Mouse (Mus musculus) liver, embryonic 13.5 days (tissue): ENCODE data around the gene Acot5. TPM values are rescaled to one million over a fixed set of nuclear protein-coding genes. Genes with fewer than 3 reads are reported as not detected.
"Not testable (repeated sequence)": the region's sequence is repeated elsewhere in the genome, so short reads cannot be mapped to it uniquely, and the experiment has no call there.

Experiments
- ATAC-seq: fragments of 200-750 bp; cut with Nextera tagmentation; 2 replicates; pipeline ENCODE4 v1.8.0; 2017; ENCODE audit warnings: low read depth, mild to moderate bottlenecking, moderate number of reproducible peaks, moderate library complexity
- DNase-seq: peaks from one replicate; pipeline ENCODE4 v3.0.0; 2022
- H3K27ac ChIP-seq: fragments of 300-500 bp; sonication (generic); 2 replicates; pipeline ENCODE4 v1.5.1; 2015; ENCODE audit warnings: moderate library complexity, mild to moderate bottlenecking, inconsistent platforms
- H3K27me3 ChIP-seq: fragments of 300-500 bp; sonication (generic); 2 replicates; pipeline ENCODE4 v1.6.1; 2015; ENCODE audit warnings: mild to moderate bottlenecking, inconsistent platforms
- H3K36me3 ChIP-seq: fragments of 300-500 bp; sonication (generic); 2 replicates; pipeline ENCODE4 v1.6.1; 2015; ENCODE audit warnings: mild to moderate bottlenecking, inconsistent platforms
- H3K4me1 ChIP-seq: fragments of 300-500 bp; sonication (generic); replicated peaks from 2 replicates; pipeline ENCODE4 v1.6.1; 2015; ENCODE audit warnings: inconsistent platforms
- H3K4me2 ChIP-seq: fragments of 300-500 bp; sonication (generic); 2 replicates; pipeline ENCODE4 v1.6.1; 2015; ENCODE audit warnings: inconsistent platforms, mild to moderate bottlenecking, moderate library complexity
- H3K4me3 ChIP-seq: fragments of 300-500 bp; sonication (generic); replicated peaks from 2 replicates; pipeline ENCODE4 v1.5.1; 2015; ENCODE audit warnings: mild to moderate bottlenecking, inconsistent platforms
- H3K9ac ChIP-seq: fragments of 300-500 bp; sonication (generic); 2 replicates; pipeline ENCODE4 v1.6.1; 2015; ENCODE audit warnings: mild to moderate bottlenecking, inconsistent platforms
- H3K9me3 ChIP-seq: fragments of 300-500 bp; sonication (generic); replicated peaks from 2 replicates; pipeline ENCODE4 v1.6.1; 2016; ENCODE audit warnings: inconsistent platforms
- WGBS: fragments of 180-500 bp; shearing (Covaris S2); methylation state at CpG from one replicate; pipeline ENCODE4 v1.1.7; 2015; ENCODE audit not compliant: insufficient replicate concordance; 5-methylcytosine and 5-hydroxymethylcytosine counted together
- polyA plus RNA-seq: library from polyadenylated mRNA; unstranded; fragments of >200 nt; fragmentation: Nextera tagmentation; extraction: Ambion mirVana; gene quantifications from 2 replicates; pipeline ENCODE4 v1.2.1, GENCODE M21; 2015

Acot5 gene
- polyA plus RNA-seq, 1 experiment from 2014 or later: not detected

DNA sequence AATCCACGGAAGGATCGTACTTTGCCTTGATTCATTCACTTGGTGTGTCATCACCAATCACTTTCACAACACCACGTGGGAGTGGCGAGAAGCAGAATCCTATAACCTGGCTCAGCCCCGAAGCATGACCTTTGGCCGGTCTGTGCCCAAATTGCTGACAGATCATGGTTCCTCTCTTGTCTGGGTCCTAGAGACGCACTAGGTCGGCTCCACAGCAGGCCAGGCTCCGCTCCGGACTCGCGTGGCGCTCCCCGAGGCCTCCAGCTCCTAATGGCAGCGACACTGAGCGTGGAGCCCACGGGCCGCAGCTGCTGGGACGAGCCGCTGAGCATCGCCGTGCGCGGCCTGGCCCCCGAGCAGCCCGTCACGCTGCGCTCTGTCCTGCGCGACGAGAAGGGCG lies 30.9 kb upstream of the Acot5 start, which contains the start of gene Acot4:
Gene Acot4, plus strand, starts transcription at position 139 of the 400 bp plus-strand sequence.
- peak within 1 kb of the TSS; percentile 61 for H3K4me2 ChIP-seq
- H3K27me3 ChIP-seq: peaks cover 16% of the 10 kb centered on the region
- peak within 1 kb of the TSS; percentile 43 for H3K9ac ChIP-seq
- H3K27ac ChIP-seq, H3K36me3 ChIP-seq, DNase-seq, H3K9me3 ChIP-seq: not testable (repeated sequence)
- WGBS: 6% methylated on average over 32 of the region's 32 CpGs
- H3K4me3 ChIP-seq: peak within 1 kb of the TSS; percentile 47
- peaks cover 17% of the 10 kb centered on the region for H3K4me1 ChIP-seq
- 0 out of 2 replicates have a peak, but pooled peaks have one; percentile 38 for ATAC-seq

DNA sequence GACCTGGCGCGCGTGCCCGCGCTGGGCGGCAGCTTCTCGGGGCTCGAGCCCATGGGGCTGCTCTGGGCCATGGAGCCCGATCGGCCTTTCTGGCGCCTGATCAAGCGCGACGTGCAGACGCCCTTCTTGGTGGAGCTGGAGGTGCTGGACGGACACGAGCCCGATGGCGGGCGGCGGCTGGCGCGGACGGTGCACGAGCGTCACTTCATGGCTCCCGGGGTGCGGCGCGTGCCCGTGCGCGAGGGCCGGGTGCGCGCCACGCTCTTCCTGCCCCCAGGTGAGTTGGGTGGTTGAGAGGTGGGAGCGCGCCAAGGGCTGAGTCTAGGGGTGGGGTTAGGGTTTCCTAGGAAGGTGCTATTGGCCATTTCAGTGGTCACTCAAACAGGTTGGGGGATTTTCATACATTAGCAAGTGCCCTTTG lies 30.4 kb upstream of the Acot5 start, which contains the start of gene Gm49366:
Gene Gm49366, plus strand, starts transcription at position 245 of the 421 bp plus-strand sequence.
- Histone ChIP-seq H3K27me3 (peaks cover 16% of the 10 kb centered on the region), H3K4me1 (peaks cover 12% of the 10 kb centered on the region; the same call in 1 of the 2 replicates), H3K4me2 (peak within 1 kb of the TSS; percentile 61), H3K4me3 (peak within 1 kb of the TSS; percentile 47), H3K9ac (peak within 1 kb of the TSS; percentile 43)
- DNase-seq, H3K27ac ChIP-seq, H3K36me3 ChIP-seq, H3K9me3 ChIP-seq: not testable (repeated sequence)
- 2% methylated on average over 39 of the region's 39 CpGs for WGBS
- ATAC-seq: peak; percentile 61

DNA sequence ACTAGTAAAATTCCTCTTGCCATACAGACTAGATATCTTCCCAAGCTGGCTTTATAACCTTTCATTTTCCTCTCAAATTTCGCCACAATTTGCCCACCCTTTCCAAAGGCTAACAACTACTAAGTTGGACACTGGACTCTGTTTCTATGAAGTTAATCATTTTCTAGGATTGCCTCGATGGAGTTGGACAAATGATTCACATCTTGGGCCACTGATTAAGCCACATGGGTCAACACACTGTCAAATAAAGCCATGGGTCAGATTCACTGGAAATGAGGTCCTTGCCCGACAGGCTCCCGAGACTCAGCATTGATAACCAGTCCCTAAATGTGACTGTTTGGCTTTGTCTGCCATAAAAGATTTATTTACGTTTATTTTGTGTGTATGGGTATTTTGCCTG lies 26.9 kb upstream of the Acot5 start:
- no peak overlapping the region for H3K9ac ChIP-seq
- peaks cover 6% of the 10 kb centered on the region; the same call in 1 of the 2 replicates for H3K36me3 ChIP-seq
- H3K4me1 ChIP-seq: peaks cover 4% of the 10 kb centered on the region; the same call in 1 of the 2 replicates
- WGBS: 62% methylated on average over 5 of the region's 5 CpGs
- DNase-seq: no peak
- no peaks in the 10 kb centered on the region for H3K9me3 ChIP-seq
- no peak overlapping the region for H3K4me3 ChIP-seq
- H3K27me3 ChIP-seq: peaks cover 16% of the 10 kb centered on the region
- no peak overlapping the region for H3K4me2 ChIP-seq
- peak; percentile 61 for ATAC-seq
- H3K27ac ChIP-seq: peak overlapping the region; percentile 71

DNA sequence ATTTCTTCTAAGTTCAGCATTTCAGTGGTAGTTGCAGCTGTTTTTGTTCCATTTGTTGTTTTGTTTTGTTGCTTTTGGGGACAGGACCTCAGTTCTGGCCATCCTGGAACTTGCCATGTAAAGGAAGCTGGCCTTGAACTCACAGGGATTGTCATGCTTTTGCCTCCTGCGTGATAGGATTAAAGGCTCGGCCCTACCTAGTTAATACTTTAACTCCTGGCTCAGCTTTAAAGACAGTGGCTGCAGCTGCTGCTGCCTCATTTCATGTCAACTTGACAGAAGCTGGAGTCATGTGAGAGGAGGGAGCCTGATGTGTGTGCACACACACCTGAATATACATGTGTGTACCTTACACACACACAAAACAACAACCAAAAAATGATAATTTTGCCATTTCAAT lies 25.1 kb upstream of the Acot5 start:
- ATAC-seq: no peak
- H3K4me3 ChIP-seq: no peak overlapping the region
- 66% methylated on average over 2 of the region's 2 CpGs for WGBS

DNA sequence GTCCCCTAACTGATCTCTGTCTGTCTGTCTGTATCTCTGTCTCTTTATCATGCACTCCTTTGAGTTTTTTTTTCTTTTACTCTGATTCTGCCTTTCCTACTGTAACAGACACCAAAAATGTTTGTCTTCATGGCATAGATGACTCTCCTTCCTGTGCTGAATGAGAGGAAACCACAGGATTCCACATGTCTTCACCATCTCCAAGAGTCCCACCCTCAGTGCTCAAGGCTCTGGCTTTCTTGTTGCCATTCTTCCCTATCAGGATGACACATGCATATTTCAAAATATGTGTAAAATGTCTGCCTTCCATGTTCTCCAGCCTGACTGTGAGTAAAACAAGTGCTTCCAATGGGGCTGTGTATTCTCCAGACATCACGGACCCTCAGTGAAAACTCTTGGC lies 22.2 kb upstream of the Acot5 start:
- DNase-seq: no peak
- H3K36me3 ChIP-seq: peaks cover 9% of the 10 kb centered on the region
- H3K4me2 ChIP-seq: no peak overlapping the region
- 73% methylated on average over 1 of the region's 1 CpGs for WGBS
- peaks cover 2% of the 10 kb centered on the region; the same call in 1 of the 2 replicates for H3K27me3 ChIP-seq
- H3K4me3 ChIP-seq: no peak overlapping the region
- no peak for ATAC-seq
- 0 out of 2 replicates have a peak, but pooled peaks cover 6% of the 10 kb centered on the region for H3K9me3 ChIP-seq
- H3K4me1 ChIP-seq: no peaks in the 10 kb centered on the region
- no peak overlapping the region for H3K9ac ChIP-seq
- no peak overlapping the region for H3K27ac ChIP-seq

More for the DNA sequence above, 25.1 kb upstream of the Acot5 start:
- H3K4me2 ChIP-seq: no peak overlapping the region
- 0 out of 2 replicates have a peak, but pooled peaks cover 6% of the 10 kb centered on the region for H3K9me3 ChIP-seq
- H3K27me3 ChIP-seq: peaks cover 1% of the 10 kb centered on the region; the same call in 1 of the 2 replicates
- no peak overlapping the region for H3K27ac ChIP-seq
- peaks cover 4% of the 10 kb centered on the region; the same call in 1 of the 2 replicates for H3K4me1 ChIP-seq
- no peak for DNase-seq
- no peak overlapping the region for H3K9ac ChIP-seq
- peaks cover 15% of the 10 kb centered on the region for H3K36me3 ChIP-seq

DNA sequence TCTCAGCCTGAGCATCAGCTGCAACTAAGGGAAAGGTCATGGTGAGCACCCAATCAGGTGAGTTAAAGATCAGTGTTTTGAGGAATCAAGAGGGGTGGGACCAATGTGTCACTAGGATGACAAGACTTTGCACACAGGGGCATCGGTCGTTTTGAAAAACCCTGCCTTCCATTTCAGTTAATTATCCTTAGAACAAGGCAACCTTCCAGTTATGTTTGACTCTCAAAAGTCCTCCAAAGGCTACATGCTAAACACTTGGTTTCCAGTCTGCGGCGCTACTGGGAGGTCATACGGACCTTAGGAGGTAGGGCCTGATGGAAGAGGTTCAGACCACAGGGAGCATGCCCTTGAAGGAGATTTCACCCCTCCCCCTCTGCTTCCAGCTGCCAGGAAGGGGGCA lies 18.4 kb upstream of the Acot5 start:
- ATAC-seq, H3K4me2 ChIP-seq: not testable (repeated sequence)

DNA sequence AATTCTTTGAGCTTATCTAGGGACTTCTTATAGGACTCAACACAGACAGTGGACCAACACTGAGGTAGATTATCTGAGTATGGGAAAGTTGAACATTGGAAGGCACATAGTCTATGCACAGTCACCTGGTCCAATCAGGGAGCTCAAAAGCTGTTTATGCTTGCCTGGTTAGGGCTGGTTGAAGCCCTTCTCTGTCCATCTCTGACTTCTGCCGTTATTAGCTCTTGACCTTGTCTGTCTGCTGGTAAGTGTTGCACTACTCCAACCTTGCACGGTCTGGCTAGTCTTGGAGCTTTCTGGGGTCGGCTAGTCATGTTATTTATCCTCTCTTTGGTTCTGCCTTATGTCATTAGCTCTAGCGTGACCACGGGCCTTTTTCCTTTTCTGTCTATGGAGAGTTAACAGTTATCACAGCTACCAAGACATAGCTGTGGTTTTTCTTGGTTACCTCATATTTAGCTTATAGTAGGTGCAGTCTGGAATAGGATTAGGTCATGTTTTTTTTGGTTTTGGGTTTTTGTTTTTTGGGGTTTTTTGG lies 17.1 kb upstream of the Acot5 start, which contains the start of gene Acot3:
Gene Acot3, plus strand, starts transcription at position 208 of the 538 bp plus-strand sequence.
- peak within 1 kb of the TSS; percentile 64 for H3K4me2 ChIP-seq
- peak within 1 kb of the TSS; percentile 49 for H3K27ac ChIP-seq
- no peak within 1 kb of the TSS for H3K9ac ChIP-seq

More for the DNA sequence above, 18.4 kb upstream of the Acot5 start:
- WGBS: 73% methylated on average over 5 of the region's 5 CpGs
- not testable (repeated sequence) for H3K9me3 ChIP-seq, H3K4me3 ChIP-seq, H3K27ac ChIP-seq, DNase-seq, H3K36me3 ChIP-seq, H3K9ac ChIP-seq, H3K4me1 ChIP-seq
- peaks cover 34% of the 10 kb centered on the region for H3K27me3 ChIP-seq

DNA sequence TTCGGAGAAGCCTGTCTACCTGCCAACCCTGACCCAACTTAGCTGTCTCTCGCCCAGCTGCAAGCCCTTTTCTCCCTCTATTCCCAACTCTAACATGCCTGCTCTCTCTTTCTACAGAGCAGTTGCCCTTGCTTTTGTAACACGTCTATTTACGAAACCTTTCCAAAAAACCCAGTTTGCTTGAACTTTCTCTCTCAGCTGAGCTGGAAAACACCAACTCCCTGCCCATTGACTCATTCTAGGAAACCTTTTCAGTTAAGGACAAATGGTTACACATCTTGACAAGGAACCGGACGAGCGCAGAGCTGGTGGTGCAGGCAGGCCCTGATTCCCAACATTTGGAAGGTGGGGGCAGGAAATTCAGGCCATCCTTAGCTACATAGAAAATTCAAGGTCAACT lies 16.5 kb upstream of the Acot5 start:
- peaks cover 7% of the 10 kb centered on the region for H3K36me3 ChIP-seq
- H3K9me3 ChIP-seq: 0 out of 2 replicates have a peak, but pooled peaks cover 6% of the 10 kb centered on the region
- peaks cover 34% of the 10 kb centered on the region for H3K27me3 ChIP-seq
- WGBS: 73% methylated on average over 7 of the region's 7 CpGs
- no peak for ATAC-seq
- H3K4me3 ChIP-seq: peak overlapping the region; percentile 52
- no peak overlapping the region for H3K9ac ChIP-seq
- H3K27ac ChIP-seq: peak overlapping the region; percentile 49
- H3K4me1 ChIP-seq: no peaks in the 10 kb centered on the region
- DNase-seq: no peak
- H3K4me2 ChIP-seq: peak overlapping the region; percentile 64

More for the DNA sequence above, 17.1 kb upstream of the Acot5 start, which contains the start of gene Acot3:
- DNase-seq (no peak), ATAC-seq (no peak)
- Histone ChIP-seq H3K36me3 (peaks cover 9% of the 10 kb centered on the region), H3K27me3 (peaks cover 34% of the 10 kb centered on the region), H3K4me3 (peak within 1 kb of the TSS; percentile 52), H3K9me3 (0 out of 2 replicates have a peak, but pooled peaks cover 6% of the 10 kb centered on the region), H3K4me1 (no peaks in the 10 kb centered on the region)
- WGBS: 40% methylated on average over 5 of the region's 5 CpGs

DNA sequence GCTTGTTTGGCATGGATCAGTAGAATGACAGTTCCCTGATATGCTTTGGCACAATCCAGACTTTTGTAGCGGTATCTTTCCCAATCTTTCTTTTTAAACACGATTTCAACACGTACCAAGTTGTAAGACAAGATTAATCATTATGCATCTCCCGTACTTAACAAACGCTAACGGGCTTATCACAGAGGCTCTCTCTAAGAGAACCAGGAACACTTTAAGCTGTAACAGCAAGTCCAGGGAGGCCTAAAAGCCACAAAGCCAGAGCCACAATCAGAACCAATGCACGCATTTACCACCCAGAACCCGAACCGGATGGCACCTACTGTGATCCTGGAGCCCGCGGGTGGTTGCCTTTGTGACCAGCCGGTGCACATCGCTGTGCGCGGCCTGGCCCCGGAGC lies 16.0 kb upstream of the Acot5 start:
- peaks cover 34% of the 10 kb centered on the region for H3K27me3 ChIP-seq
- DNase-seq (no peak), ATAC-seq (no peak)
- H3K9ac ChIP-seq: peak overlapping the region; percentile 51; the same call in 1 of the 2 replicates
- H3K4me2 ChIP-seq: peak overlapping the region; percentile 64
- H3K9me3 ChIP-seq: 0 out of 2 replicates have a peak, but pooled peaks cover 4% of the 10 kb centered on the region
- peaks cover 4% of the 10 kb centered on the region for H3K36me3 ChIP-seq
- H3K4me1 ChIP-seq: no peaks in the 10 kb centered on the region
- peak overlapping the region; percentile 49 for H3K27ac ChIP-seq
- peak overlapping the region; percentile 52 for H3K4me3 ChIP-seq
- WGBS: 14% methylated on average over 16 of the region's 16 CpGs

DNA sequence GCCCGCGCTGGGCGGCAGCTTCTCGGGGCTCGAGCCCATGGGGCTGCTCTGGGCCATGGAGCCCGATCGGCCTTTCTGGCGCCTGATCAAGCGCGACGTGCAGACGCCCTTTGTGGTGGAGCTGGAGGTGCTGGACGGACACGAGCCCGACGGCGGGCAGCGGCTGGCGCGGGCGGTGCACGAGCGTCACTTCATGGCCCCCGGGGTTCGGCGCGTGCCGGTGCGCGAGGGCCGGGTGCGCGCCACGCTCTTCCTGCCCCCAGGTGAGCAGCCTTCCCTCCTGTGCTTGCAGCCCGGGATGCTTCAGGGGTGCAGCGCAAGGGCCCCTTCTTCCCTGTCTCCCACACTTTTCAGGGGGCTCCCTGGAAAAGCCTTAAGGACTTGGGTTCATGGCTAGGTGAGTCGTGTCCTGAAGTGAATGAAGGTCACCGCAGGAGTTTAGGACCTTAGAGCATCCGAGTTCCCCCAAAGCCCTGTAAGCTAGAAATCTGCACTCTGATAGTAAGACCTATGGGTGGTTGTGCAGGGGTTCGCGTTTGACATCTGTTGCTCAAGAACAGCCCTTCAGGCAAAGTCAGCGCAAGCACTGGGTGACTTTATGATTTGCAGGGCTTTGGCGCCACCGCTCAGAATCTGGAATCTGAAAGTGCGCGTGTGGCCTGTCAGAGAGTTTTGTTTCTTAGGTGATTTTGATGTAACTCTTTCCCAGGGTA lies 15.3 kb upstream of the Acot5 start:
- peaks cover 34% of the 10 kb centered on the region for H3K27me3 ChIP-seq

DNA sequence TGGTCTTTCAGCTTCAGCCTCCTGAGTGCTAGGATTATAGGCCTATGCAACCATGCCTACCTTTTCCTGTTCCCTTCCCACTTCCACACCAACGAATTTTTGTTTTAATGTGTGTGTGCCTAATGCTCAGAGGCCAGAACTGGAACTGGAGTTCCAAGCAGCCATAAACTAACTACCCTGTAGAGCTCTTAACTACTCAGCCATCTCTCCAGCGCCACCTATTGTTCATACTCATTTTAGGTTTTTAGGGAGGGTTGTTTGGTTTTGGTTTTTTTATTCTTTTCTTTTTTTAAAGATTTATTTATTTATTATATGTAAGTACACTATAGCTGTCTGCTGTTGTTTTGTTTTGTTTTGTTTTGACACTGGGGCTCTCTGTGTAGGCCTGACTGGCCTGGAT lies 8.2 kb upstream of the Acot5 start:
- no peak overlapping the region for H3K9ac ChIP-seq
- ATAC-seq (no peak), DNase-seq (no peak)
- H3K27ac ChIP-seq: no peak overlapping the region
- H3K27me3 ChIP-seq: peaks cover 6% of the 10 kb centered on the region; the same call in 1 of the 2 replicates
- H3K4me3 ChIP-seq: no peak overlapping the region
- no peaks in the 10 kb centered on the region for H3K36me3 ChIP-seq
- H3K9me3 ChIP-seq: no peaks in the 10 kb centered on the region; the same call in 1 of the 2 replicates
- H3K4me1 ChIP-seq: no peaks in the 10 kb centered on the region
- no peak overlapping the region for H3K4me2 ChIP-seq
- 7% methylated on average over 2 of the region's 2 CpGs for WGBS

More for the DNA sequence above, 15.3 kb upstream of the Acot5 start:
- H3K36me3 ChIP-seq: no peaks in the 10 kb centered on the region
- DNase-seq (no peak), ATAC-seq (peak; percentile 26; the same call in 1 of the 2 replicates)
- no peaks in the 10 kb centered on the region for H3K4me1 ChIP-seq
- H3K9ac ChIP-seq: peak overlapping the region; percentile 51; the same call in 1 of the 2 replicates
- 4% methylated on average over 41 of the region's 46 CpGs for WGBS
- no peaks in the 10 kb centered on the region for H3K9me3 ChIP-seq
- peak overlapping the region; percentile 18; the same call in 1 of the 2 replicates for H3K27ac ChIP-seq
- peak overlapping the region; percentile 64 for H3K4me2 ChIP-seq
- peak overlapping the region; percentile 52 for H3K4me3 ChIP-seq
